Mouse (Mus musculus) cerebellum, adult 11 months (tissue): ENCODE data around the gene 9130019O22Rik.
"Not testable (repeated sequence)": the region's sequence is repeated elsewhere in the genome, so short reads cannot be mapped to it uniquely, and the experiment has no call there.

Experiments used
- DNase-seq: peaks from one replicate; pipeline ENCODE4 v3.0.0; 2022

Gene 9130019O22Rik

DNA sequence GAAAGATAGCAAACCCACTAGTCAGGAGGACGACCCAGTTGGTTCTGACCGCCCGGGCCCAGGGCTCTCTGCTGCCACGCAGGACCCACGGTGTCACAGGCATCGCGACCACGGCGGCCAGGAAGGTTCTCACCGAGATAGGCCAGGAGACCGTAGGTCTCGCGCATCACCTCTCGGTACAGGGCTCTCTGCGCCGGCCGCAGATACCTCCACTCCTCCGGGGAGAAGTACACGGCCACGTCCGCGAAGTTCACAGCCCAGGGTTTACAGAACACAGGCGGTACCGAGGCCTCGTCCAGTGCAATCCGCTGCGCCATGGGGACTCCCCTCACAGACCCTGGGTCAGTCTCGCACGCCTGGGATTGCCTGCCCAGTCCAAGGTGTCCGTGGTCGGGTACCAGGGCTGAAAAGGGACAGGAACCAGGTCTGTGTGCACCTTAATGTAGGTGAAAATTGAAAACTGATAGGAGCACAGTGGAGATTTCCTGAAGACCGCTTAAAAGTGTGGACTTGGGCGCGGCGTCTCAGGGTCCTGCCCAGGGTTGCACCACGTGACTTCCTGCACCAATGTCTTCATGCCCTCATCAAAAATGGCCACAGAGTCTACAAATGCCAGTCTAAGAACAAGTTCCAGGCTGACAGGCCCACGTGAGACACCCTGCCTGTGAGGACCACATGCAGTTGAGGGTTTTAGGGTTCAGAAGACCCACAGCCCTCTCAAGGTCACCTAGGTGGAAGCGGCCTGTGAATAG, at the start of gene 9130019O22Rik:
Gene 9130019O22Rik (minus strand): TSS at position 526 of the 752 bp plus-strand sequence.
- peak; percentile 91 for DNase-seq

- no peak for DNase-seq
Observed at GRCm38 (mm10) chr7:127435206-127435605, 48.2 kb upstream of the 9130019O22Rik start.

GRCm38 (mm10) chr7:127426354-127426753, 39.4 kb upstream of the 9130019O22Rik start:
- DNase-seq = no peak

GRCm38 (mm10) chr7:127425911-127426310, 38.9 kb upstream of the 9130019O22Rik start:
- no peak for DNase-seq

GRCm38 (mm10) chr7:127425291-127425690, 38.3 kb upstream of the 9130019O22Rik start:
- no peak for DNase-seq

GRCm38 (mm10) chr7:127422247-127422646, 35.3 kb upstream of the 9130019O22Rik start:
- DNase-seq = no peak

DNA sequence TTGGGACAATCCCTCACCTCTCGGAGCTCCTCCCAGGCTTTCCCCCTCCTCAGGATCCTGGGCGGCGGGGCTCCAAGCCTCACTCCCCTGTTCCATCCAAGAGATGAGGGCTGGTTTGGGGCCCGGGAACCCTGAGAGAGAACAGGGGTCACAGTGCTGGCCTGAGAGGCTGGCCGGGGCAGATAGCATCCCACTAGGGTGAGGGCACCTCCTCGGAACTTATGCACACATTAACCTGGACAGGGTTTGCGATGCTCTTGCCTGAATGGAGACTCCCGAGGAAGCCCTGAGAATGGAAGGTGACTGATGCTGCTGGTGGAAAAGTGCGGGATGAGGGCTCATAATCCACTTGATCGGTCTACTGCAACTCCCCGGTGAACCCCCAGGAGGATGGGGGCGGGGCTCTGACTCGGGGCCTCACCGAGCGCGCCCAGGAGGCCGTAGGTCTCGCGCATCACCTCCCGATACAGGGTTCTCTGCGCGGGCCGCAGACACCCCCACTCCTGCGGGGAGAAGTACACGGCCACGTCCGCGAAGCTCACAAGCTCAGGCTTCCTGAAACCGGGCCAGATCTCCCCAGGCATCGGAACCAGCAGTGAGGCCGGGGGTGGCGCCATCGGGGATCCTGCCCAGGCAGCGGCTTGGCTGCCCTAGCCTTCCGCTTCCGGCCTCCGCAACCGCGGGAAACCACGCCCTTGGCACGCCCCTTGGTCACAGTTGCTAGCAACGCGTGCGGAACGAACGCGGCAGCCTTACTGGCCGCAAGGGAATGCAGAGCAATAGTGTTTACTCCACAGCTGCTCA, 34.6 kb upstream of the 9130019O22Rik start, which contains the start of gene Zfp688:
Gene Zfp688 (minus strand): TSS at position 681 of the 804 bp plus-strand sequence.
- DNase-seq = peak; percentile 85

- DNase-seq = no peak
Observed at GRCm38 (mm10) chr7:127411418-127411817, 24.5 kb upstream of the 9130019O22Rik start.

- DNase-seq = peak; percentile 90
Observed at GRCm38 (mm10) chr7:127406002-127406987, 19.3 kb upstream of the 9130019O22Rik start, which contains the start of gene Zfp764. Gene Zfp764, minus strand, starts transcription at chr7:127406822.

- DNase-seq = not testable (repeated sequence)
Observed at GRCm38 (mm10) chr7:127404101-127404500, 17.1 kb upstream of the 9130019O22Rik start.

GRCm38 (mm10) chr7:127402980-127403379, 16.0 kb upstream of the 9130019O22Rik start:
- DNase-seq = no peak

DNA sequence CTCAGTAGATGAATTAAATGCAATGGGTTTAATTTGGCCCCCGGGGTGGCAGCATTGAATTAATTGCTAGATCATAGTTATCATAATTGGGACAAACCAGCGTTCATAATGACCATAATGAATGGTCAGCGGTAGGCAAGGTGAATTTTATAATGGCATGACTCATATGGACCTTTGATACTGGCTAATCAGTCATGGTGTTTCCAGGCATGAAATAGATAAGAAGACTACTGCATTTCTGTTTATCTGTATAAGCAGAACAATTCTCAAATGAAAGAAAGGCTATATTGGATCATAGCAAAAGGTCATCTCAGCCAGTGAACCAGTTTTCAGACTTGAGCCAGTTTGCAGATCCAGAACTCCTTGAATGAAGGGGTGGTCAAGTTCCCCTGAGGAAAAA, 13.4 kb upstream of the 9130019O22Rik start:
- no peak for DNase-seq

DNA sequence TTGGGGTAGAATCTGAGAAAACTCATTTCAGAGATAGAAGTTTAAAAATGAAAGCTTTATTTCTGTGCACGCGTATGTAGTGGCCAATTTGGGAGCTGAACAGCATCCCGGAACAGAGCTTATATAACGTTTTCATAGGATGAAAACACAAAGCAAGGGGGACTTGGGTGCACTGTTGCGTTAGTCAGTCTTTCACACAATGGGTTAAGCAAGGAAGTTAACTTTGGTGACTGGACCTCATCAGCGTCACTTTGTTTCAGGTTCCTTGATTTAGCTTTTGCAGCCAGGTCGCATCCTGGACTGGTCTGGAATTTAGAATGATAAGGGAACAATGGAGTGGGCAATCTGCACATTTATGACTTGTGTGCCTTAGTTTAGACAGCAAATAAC, 7.0 kb upstream of the 9130019O22Rik start:
- no peak for DNase-seq

GRCm38 (mm10) chr7:127393157-127393943, 6.4 kb upstream of the 9130019O22Rik start, which contains the start of gene E430018J23Rik:
Gene E430018J23Rik, minus strand, starts transcription at chr7:127393629.
- DNase-seq = peak; percentile 97

- DNase-seq = no peak
Observed at GRCm38 (mm10) chr7:127392251-127392824, 5.4 kb upstream of the 9130019O22Rik start.

DNA sequence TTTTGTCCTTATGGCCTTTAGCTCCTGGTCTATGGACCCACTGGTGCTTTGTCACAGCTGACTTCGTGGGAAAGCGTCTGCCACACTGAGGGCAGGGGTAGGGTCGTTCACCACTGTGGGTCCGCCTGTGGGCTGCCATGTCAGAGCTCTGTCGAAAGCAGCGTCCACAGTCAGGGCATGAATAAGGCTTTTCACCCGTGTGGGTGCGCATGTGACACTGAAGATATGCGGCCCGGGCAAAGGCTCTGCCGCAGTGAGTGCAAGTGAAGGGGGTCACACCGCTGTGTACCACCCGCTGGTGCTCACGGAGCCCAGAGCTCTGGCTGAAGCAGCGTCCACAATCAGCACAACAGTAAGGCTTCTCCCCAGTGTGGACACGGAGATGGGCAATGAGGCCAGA, 4.6 kb upstream of the 9130019O22Rik start:
- DNase-seq = no peak

- no peak for DNase-seq
Observed at GRCm38 (mm10) chr7:127390306-127390705, 3.3 kb upstream of the 9130019O22Rik start.

- DNase-seq = not testable (repeated sequence)
Observed at GRCm38 (mm10) chr7:127388201-127388600, 1.2 kb upstream of the 9130019O22Rik start.

DNA sequence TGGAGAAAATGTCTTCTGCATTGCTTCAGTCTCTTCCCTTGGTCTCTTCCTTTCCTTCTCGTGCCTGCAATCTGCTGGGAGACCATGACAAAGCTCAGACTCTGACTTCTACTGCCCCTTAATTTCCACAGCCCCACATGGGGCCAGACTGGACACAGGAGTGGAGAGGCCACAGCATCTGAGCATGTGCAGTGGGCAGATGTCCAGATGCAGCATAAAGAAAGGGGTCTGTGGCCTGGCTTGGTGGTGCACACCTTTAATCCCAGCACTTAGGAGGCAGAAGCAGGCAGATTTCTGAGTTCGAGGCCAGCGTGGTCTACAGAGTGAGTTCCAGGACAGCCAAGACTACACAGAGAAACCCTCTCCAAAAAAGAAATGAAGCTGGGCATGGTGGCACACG, 1.4 kb downstream of the 9130019O22Rik start:
- DNase-seq = not testable (repeated sequence)

DNA sequence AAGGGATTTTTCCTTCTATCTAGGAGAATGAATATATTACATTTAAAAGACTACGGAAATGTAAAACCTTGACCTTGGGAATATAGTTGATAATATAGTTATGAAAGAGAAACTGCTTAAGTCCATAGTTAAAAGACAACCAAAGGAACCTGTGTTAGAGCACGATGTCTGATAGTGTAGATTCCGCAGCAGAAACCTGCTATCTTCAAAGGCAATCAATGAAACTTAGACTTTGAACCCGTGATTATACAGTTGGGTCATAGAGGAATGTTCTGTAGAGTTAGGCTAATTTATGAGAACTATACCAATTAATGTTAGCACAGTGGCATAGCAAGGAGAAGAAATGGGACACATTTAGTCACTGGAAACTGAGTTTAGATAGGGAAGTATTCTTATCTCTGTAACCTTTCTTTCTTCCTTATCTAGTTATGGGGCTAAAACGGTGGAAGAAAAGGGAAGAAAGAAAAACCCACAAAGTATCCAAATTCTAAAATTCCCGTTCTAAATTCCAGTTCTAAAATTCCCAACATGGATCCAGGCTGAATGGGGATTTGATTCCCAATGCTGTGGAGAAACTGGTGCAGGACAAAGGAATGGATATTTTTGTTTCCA, 8.6 kb downstream of the 9130019O22Rik start:
- no peak for DNase-seq
